Mouse (Mus musculus): ENCODE data around the gene Tex29.

The Tex29 gene

GRCm38 (mm10) chr8:11820568-11820967 is 19.7 kb upstream of the Tex29 start:
- H3K36me3 ChIP-seq (ENCODE audit: control insufficient read depth, insufficient read depth, low read length, poor library complexity, severe bottlenecking), result peaks cover 4% of the 10 kb centered on the region
- DNase-seq (ENCODE audit: low read depth, low spot score), result no peak
- H3K27me3 ChIP-seq (ENCODE audit: control insufficient read depth, insufficient read depth, low read length, poor library complexity, severe bottlenecking), result no peaks in the 10 kb centered on the region

GRCm38 (mm10) chr8:11821451-11822206 is 18.6 kb upstream of the Tex29 start:
- DNase-seq (ENCODE audit: low read depth, low spot score), result no peak
- no peaks in the 10 kb centered on the region for H3K27me3 ChIP-seq (ENCODE audit: control insufficient read depth, insufficient read depth, low read length, poor library complexity, severe bottlenecking)
- H3K36me3 ChIP-seq (ENCODE audit: control insufficient read depth, insufficient read depth, low read length, poor library complexity, severe bottlenecking), result peaks cover 4% of the 10 kb centered on the region

GRCm38 (mm10) chr8:11822550-11823060 is 17.7 kb upstream of the Tex29 start:
- Histone ChIP-seq H3K36me3 (ENCODE audit: control insufficient read depth, insufficient read depth, low read length, poor library complexity, severe bottlenecking) (peaks cover 4% of the 10 kb centered on the region), H3K27me3 (ENCODE audit: control insufficient read depth, insufficient read depth, low read length, poor library complexity, severe bottlenecking) (no peaks in the 10 kb centered on the region)
- DNase-seq (ENCODE audit: low read depth, low spot score), result no peak

GRCm38 (mm10) chr8:11825756-11826155 is 14.5 kb upstream of the Tex29 start:
- Histone ChIP-seq H3K27me3 (ENCODE audit: control insufficient read depth, insufficient read depth, low read length, poor library complexity, severe bottlenecking) (no peaks in the 10 kb centered on the region), H3K36me3 (ENCODE audit: control insufficient read depth, insufficient read depth, low read length, poor library complexity, severe bottlenecking) (peaks cover 3% of the 10 kb centered on the region)
- DNase-seq (ENCODE audit: low read depth, low spot score), result no peak

GRCm38 (mm10) chr8:11827312-11827711 is 13.0 kb upstream of the Tex29 start:
- no peaks in the 10 kb centered on the region; the same call in 1 of the 2 replicates for H3K27me3 ChIP-seq (ENCODE audit: control insufficient read depth, insufficient read depth, low read length, poor library complexity, severe bottlenecking)
- no peak for DNase-seq (ENCODE audit: low read depth, low spot score)
- H3K36me3 ChIP-seq (ENCODE audit: control insufficient read depth, insufficient read depth, low read length, poor library complexity, severe bottlenecking), result peaks cover 3% of the 10 kb centered on the region

- no peaks in the 10 kb centered on the region; the same call in 1 of the 2 replicates for H3K27me3 ChIP-seq (ENCODE audit: control insufficient read depth, insufficient read depth, low read length, poor library complexity, severe bottlenecking)
- H3K36me3 ChIP-seq (ENCODE audit: control insufficient read depth, insufficient read depth, low read length, poor library complexity, severe bottlenecking), result peaks cover 6% of the 10 kb centered on the region
- no peak for DNase-seq (ENCODE audit: low read depth, low spot score)
These were observed 9.8 kb upstream of the Tex29 start for GRCm38 (mm10) chr8:11830214-11831046.

- DNase-seq (ENCODE audit: low read depth, low spot score), result no peak
- H3K36me3 ChIP-seq (ENCODE audit: control insufficient read depth, insufficient read depth, low read length, poor library complexity, severe bottlenecking), result peaks cover 6% of the 10 kb centered on the region
- no peaks in the 10 kb centered on the region; the same call in 1 of the 2 replicates for H3K27me3 ChIP-seq (ENCODE audit: control insufficient read depth, insufficient read depth, low read length, poor library complexity, severe bottlenecking)
These were observed 9.1 kb upstream of the Tex29 start for GRCm38 (mm10) chr8:11831174-11831573.

GRCm38 (mm10) chr8:11831939-11832338 is 8.3 kb upstream of the Tex29 start:
- H3K27me3 ChIP-seq (ENCODE audit: control insufficient read depth, insufficient read depth, low read length, poor library complexity, severe bottlenecking), result no peaks in the 10 kb centered on the region; the same call in 1 of the 2 replicates
- peaks cover 6% of the 10 kb centered on the region for H3K36me3 ChIP-seq (ENCODE audit: control insufficient read depth, insufficient read depth, low read length, poor library complexity, severe bottlenecking)
- no peak for DNase-seq (ENCODE audit: low read depth, low spot score)

- Histone ChIP-seq H3K36me3 (ENCODE audit: control insufficient read depth, insufficient read depth, low read length, poor library complexity, severe bottlenecking) (peaks cover 6% of the 10 kb centered on the region), H3K27me3 (ENCODE audit: control insufficient read depth, insufficient read depth, low read length, poor library complexity, severe bottlenecking) (no peaks in the 10 kb centered on the region; the same call in 1 of the 2 replicates)
- no peak for DNase-seq (ENCODE audit: low read depth, low spot score)
These were observed 7.1 kb upstream of the Tex29 start for GRCm38 (mm10) chr8:11833157-11833556.

GRCm38 (mm10) chr8:11834200-11834599 is 6.1 kb upstream of the Tex29 start:
- H3K36me3 ChIP-seq (ENCODE audit: control insufficient read depth, insufficient read depth, low read length, poor library complexity, severe bottlenecking), result peaks cover 6% of the 10 kb centered on the region
- H3K27me3 ChIP-seq (ENCODE audit: control insufficient read depth, insufficient read depth, low read length, poor library complexity, severe bottlenecking), result no peaks in the 10 kb centered on the region; the same call in 1 of the 2 replicates
- no peak for DNase-seq (ENCODE audit: low read depth, low spot score)

GRCm38 (mm10) chr8:11834691-11835090 is 5.6 kb upstream of the Tex29 start:
- Histone ChIP-seq H3K36me3 (ENCODE audit: control insufficient read depth, insufficient read depth, low read length, poor library complexity, severe bottlenecking) (peaks cover 6% of the 10 kb centered on the region), H3K27me3 (ENCODE audit: control insufficient read depth, insufficient read depth, low read length, poor library complexity, severe bottlenecking) (no peaks in the 10 kb centered on the region; the same call in 1 of the 2 replicates)
- DNase-seq (ENCODE audit: low read depth, low spot score), result no peak

GRCm38 (mm10) chr8:11841571-11841970 is 1.3 kb downstream of the Tex29 start:
- Histone ChIP-seq H3K27me3 (ENCODE audit: control insufficient read depth, insufficient read depth, low read length, poor library complexity, severe bottlenecking) (no peaks in the 10 kb centered on the region), H3K36me3 (ENCODE audit: control insufficient read depth, insufficient read depth, low read length, poor library complexity, severe bottlenecking) (no peaks in the 10 kb centered on the region)
- no peak for DNase-seq (ENCODE audit: low read depth, low spot score)

GRCm38 (mm10) chr8:11842757-11843156 is 2.5 kb downstream of the Tex29 start:
- no peak for DNase-seq (ENCODE audit: low read depth, low spot score)
- H3K36me3 ChIP-seq (ENCODE audit: control insufficient read depth, insufficient read depth, low read length, poor library complexity, severe bottlenecking), result no peaks in the 10 kb centered on the region

GRCm38 (mm10) chr8:11843677-11844315 is 3.5 kb downstream of the Tex29 start:
- H3K36me3 ChIP-seq (ENCODE audit: control insufficient read depth, insufficient read depth, low read length, poor library complexity, severe bottlenecking), result no peaks in the 10 kb centered on the region

More at GRCm38 (mm10) chr8:11842757-11843156, 2.5 kb downstream of the Tex29 start:
- no peaks in the 10 kb centered on the region for H3K27me3 ChIP-seq (ENCODE audit: control insufficient read depth, insufficient read depth, low read length, poor library complexity, severe bottlenecking)

More at GRCm38 (mm10) chr8:11843677-11844315, 3.5 kb downstream of the Tex29 start:
- DNase-seq (ENCODE audit: low read depth, low spot score), result no peak
- H3K27me3 ChIP-seq (ENCODE audit: control insufficient read depth, insufficient read depth, low read length, poor library complexity, severe bottlenecking), result no peaks in the 10 kb centered on the region

Data from splenic B cell, adult 2 months (primary cell).